Mouse (Mus musculus) intestine, embryonic 16.5 days (tissue): ENCODE results near the gene Gnb2. TPM values are rescaled to one million over a fixed set of nuclear protein-coding genes. Genes with fewer than 3 reads are reported as not detected.

Experiments used
- microRNA-seq: library from miRNA; unstranded; fragments of <30 nt; microRNA quantifications from one replicate; pipeline ENCODE4, GENCODE M21; 2016
- polyA plus RNA-seq: library from polyadenylated mRNA; unstranded; fragments of >200 nt; fragmentation: Nextera tagmentation; extraction: Ambion mirVana; gene quantifications from 2 replicates; pipeline ENCODE4 v1.2.1, GENCODE M21; 2015

Gene Gnb2
- polyA plus RNA-seq, 1 experiment from 2014 or later, result 354 TPM

Small RNA genes lying within 50 kb of the gene (microRNA-seq; reads per million reads assigned to microRNA genes)
- gene Mir6418, result 0.91 reads per million

Other genes with a start within 250 kb of the Gnb2 start
- 9.0 and 9.3 TPM in 2 replicates for gene Ache, start 246.0 kb downstream of the Gnb2 start, polyA plus RNA-seq
- 9.5 and 10.7 TPM in 2 replicates for gene Ufsp1, start 238.9 kb downstream of the Gnb2 start, polyA plus RNA-seq
- gene Srrt, start 225.8 kb downstream of the Gnb2 start, polyA plus RNA-seq, result 106 and 113 TPM in 2 replicates
- 61.2 and 68.0 TPM in 2 replicates for gene Trip6, start 219.1 kb downstream of the Gnb2 start, polyA plus RNA-seq
- gene Slc12a9, start 199.9 kb downstream of the Gnb2 start, polyA plus RNA-seq, result 14.7 and 15.7 TPM in 2 replicates
- gene Ephb4, start 183.4 kb downstream of the Gnb2 start, polyA plus RNA-seq, result 29.9 and 31.2 TPM in 2 replicates
- gene Zan, start 56.4 kb downstream of the Gnb2 start, polyA plus RNA-seq, result 0.89 and 0.92 TPM in 2 replicates
- gene Pop7, start 31.0 kb downstream of the Gnb2 start, polyA plus RNA-seq, result 58.6 and 62.1 TPM in 2 replicates
- 7.4 and 7.8 TPM in 2 replicates for gene Gigyf1, start 15.0 kb downstream of the Gnb2 start, polyA plus RNA-seq
- gene Epo, start 268 bp downstream of the Gnb2 start, polyA plus RNA-seq, result 0.20 and 0.40 TPM in 2 replicates
- gene Actl6b, start 20.0 kb upstream of the Gnb2 start, polyA plus RNA-seq, result 4.4 TPM in 2 replicates
- gene Tfr2, start 36.3 kb upstream of the Gnb2 start, polyA plus RNA-seq, result 1.1 and 1.3 TPM in 2 replicates
- gene Mospd3, start 67.5 kb upstream of the Gnb2 start, polyA plus RNA-seq, result 25.2 and 28.1 TPM in 2 replicates
- 115 and 127 TPM in 2 replicates for gene Pcolce, start 80.3 kb upstream of the Gnb2 start, polyA plus RNA-seq
- gene Fbxo24, start 95.5 kb upstream of the Gnb2 start, polyA plus RNA-seq, result 0.26 and 0.37 TPM in 2 replicates
- gene Lrch4, start 95.6 kb upstream of the Gnb2 start, polyA plus RNA-seq, result 34.5 and 37.8 TPM in 2 replicates
- 10.8 and 12.2 TPM in 2 replicates for gene Gm20605, start 95.7 kb upstream of the Gnb2 start, polyA plus RNA-seq
- 6.4 and 8.1 TPM in 2 replicates for gene Sap25, start 107.8 kb upstream of the Gnb2 start, polyA plus RNA-seq
- 0.23 and 0.27 TPM in 2 replicates for gene Irs3, start 112.2 kb upstream of the Gnb2 start, polyA plus RNA-seq
- gene Agfg2, start 151.2 kb upstream of the Gnb2 start, polyA plus RNA-seq, result 18.6 and 19.8 TPM in 2 replicates
- 2.2 and 2.3 TPM in 2 replicates for gene Nyap1, start 208.1 kb upstream of the Gnb2 start, polyA plus RNA-seq
- gene Tsc22d4, start 212.2 kb upstream of the Gnb2 start, polyA plus RNA-seq, result 116 and 122 TPM in 2 replicates
- 19.3 and 19.8 TPM in 2 replicates for gene Ppp1r35, start 245.3 kb upstream of the Gnb2 start, polyA plus RNA-seq